Mouse (Mus musculus): ENCODE results near the gene Fxyd6. TPM values are rescaled to one million over a fixed set of nuclear protein-coding genes. Genes with fewer than 3 reads are reported as not detected.

Fxyd6 gene
- polyA plus RNA-seq, 1 experiment, result 18.9 TPM

DNA sequence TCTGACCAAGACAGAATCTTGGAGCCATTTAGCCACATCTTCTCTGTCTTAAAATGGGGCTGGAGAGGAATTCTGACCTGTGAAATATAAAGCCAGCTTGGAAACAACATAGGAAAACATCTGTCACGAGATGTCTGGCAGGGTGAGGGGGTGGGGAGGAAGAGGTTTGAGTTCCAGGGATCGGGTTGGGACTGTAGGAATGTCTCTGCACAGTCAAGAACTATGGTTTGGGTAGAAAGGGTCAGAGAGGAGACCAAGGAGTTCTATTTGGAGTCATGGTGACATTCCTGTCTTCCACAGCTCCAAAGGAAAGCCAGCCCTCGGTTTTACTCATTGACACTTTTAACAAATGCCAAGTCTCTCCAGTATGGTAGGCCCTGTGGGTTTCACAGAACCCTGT, 3.9 kb downstream of the Fxyd6 start:
- no peak for TF ChIP-seq CTCF (IDR thresholded peaks at IDR 0.05; ENCODE audit: extremely low read depth, insufficient read length, insufficient replicate concordance, low read depth, low read length)
- TF ChIP-seq POLR2A (IDR thresholded peaks at IDR 0.05; ENCODE audit: low read depth, low read length), result no peak
- Histone ChIP-seq H3K4me3 (ENCODE audit: low read depth, low read length) (no peak overlapping the region), H3K36me3 (ENCODE audit: control insufficient read depth, insufficient read depth, low read length) (no peaks in the 10 kb centered on the region), H3K27ac (ENCODE audit: insufficient read depth, low read depth, low read length) (no peak overlapping the region), H3K27me3 (ENCODE audit: control insufficient read depth, insufficient read depth, low read length) (peaks cover 10% of the 10 kb centered on the region), H3K4me1 (ENCODE audit: control insufficient read depth, insufficient read depth, insufficient read length, low read length) (no peaks in the 10 kb centered on the region)
- 64% methylated on average over 3 of the region's 3 CpGs for WGBS

GRCm38 (mm10) chr9:45374988-45375502, 5.1 kb downstream of the Fxyd6 start:
- WGBS, result 86% methylated on average over 6 of the region's 6 CpGs
- Histone ChIP-seq H3K27ac (ENCODE audit: insufficient read depth, low read depth, low read length) (no peak overlapping the region), H3K27me3 (ENCODE audit: control insufficient read depth, insufficient read depth, low read length) (peaks cover 8% of the 10 kb centered on the region), H3K4me1 (ENCODE audit: control insufficient read depth, insufficient read depth, insufficient read length, low read length) (no peaks in the 10 kb centered on the region), H3K36me3 (ENCODE audit: control insufficient read depth, insufficient read depth, low read length) (no peaks in the 10 kb centered on the region), H3K4me3 (ENCODE audit: low read depth, low read length) (no peak overlapping the region)
- TF ChIP-seq POLR2A (IDR thresholded peaks at IDR 0.05; ENCODE audit: low read depth, low read length) (no peak), CTCF (IDR thresholded peaks at IDR 0.05; ENCODE audit: extremely low read depth, insufficient read length, insufficient replicate concordance, low read depth, low read length) (no peak)

- no peaks in the 10 kb centered on the region for H3K4me1 ChIP-seq (ENCODE audit: control insufficient read depth, insufficient read depth, insufficient read length, low read length)
- H3K36me3 ChIP-seq (ENCODE audit: control insufficient read depth, insufficient read depth, low read length), result no peaks in the 10 kb centered on the region
- no peak overlapping the region for H3K4me3 ChIP-seq (ENCODE audit: low read depth, low read length)
- H3K27ac ChIP-seq (ENCODE audit: insufficient read depth, low read depth, low read length), result no peak overlapping the region
- 35% methylated on average over 4 of the region's 4 CpGs for whole genome bisulfite sequencing
- TF ChIP-seq CTCF (IDR thresholded peaks at IDR 0.05; ENCODE audit: extremely low read depth, insufficient read length, insufficient replicate concordance, low read depth, low read length) (no peak), POLR2A (IDR thresholded peaks at IDR 0.05; ENCODE audit: low read depth, low read length) (no peak)
- H3K27me3 ChIP-seq (ENCODE audit: control insufficient read depth, insufficient read depth, low read length), result no peaks in the 10 kb centered on the region
Measured at GRCm38 (mm10) chr9:45376427-45376826, 6.4 kb downstream of the Fxyd6 start.

- no peak for TF ChIP-seq POLR2A (IDR thresholded peaks at IDR 0.05; ENCODE audit: low read depth, low read length)
- TF ChIP-seq CTCF (IDR thresholded peaks at IDR 0.05; ENCODE audit: extremely low read depth, insufficient read length, insufficient replicate concordance, low read depth, low read length), result no peak
- H3K4me3 ChIP-seq (ENCODE audit: low read depth, low read length), result no peak overlapping the region
- H3K36me3 ChIP-seq (ENCODE audit: control insufficient read depth, insufficient read depth, low read length), result no peaks in the 10 kb centered on the region
- no peaks in the 10 kb centered on the region for H3K4me1 ChIP-seq (ENCODE audit: control insufficient read depth, insufficient read depth, insufficient read length, low read length)
- H3K27ac ChIP-seq (ENCODE audit: insufficient read depth, low read depth, low read length), result no peak overlapping the region
- no peaks in the 10 kb centered on the region for H3K27me3 ChIP-seq (ENCODE audit: control insufficient read depth, insufficient read depth, low read length)
- WGBS, result 24% methylated on average over 2 of the region's 2 CpGs
Measured at GRCm38 (mm10) chr9:45376883-45377282, 6.9 kb downstream of the Fxyd6 start.

GRCm38 (mm10) chr9:45380411-45381251, 10.6 kb downstream of the Fxyd6 start:
- Histone ChIP-seq H3K27ac (ENCODE audit: insufficient read depth, low read depth, low read length) (no peak overlapping the region), H3K36me3 (ENCODE audit: control insufficient read depth, insufficient read depth, low read length) (no peaks in the 10 kb centered on the region), H3K27me3 (ENCODE audit: control insufficient read depth, insufficient read depth, low read length) (no peaks in the 10 kb centered on the region), H3K4me1 (ENCODE audit: control insufficient read depth, insufficient read depth, insufficient read length, low read length) (no peaks in the 10 kb centered on the region), H3K4me3 (ENCODE audit: low read depth, low read length) (no peak overlapping the region)
- WGBS, result 55% methylated on average over 10 of the region's 10 CpGs
- no peak for TF ChIP-seq CTCF (IDR thresholded peaks at IDR 0.05; ENCODE audit: extremely low read depth, insufficient read length, insufficient replicate concordance, low read depth, low read length)
- TF ChIP-seq POLR2A (IDR thresholded peaks at IDR 0.05; ENCODE audit: low read depth, low read length), result no peak

- Histone ChIP-seq H3K27ac (ENCODE audit: insufficient read depth, low read depth, low read length) (no peak overlapping the region), H3K4me1 (ENCODE audit: control insufficient read depth, insufficient read depth, insufficient read length, low read length) (no peaks in the 10 kb centered on the region), H3K4me3 (ENCODE audit: low read depth, low read length) (no peak overlapping the region), H3K27me3 (ENCODE audit: control insufficient read depth, insufficient read depth, low read length) (no peaks in the 10 kb centered on the region), H3K36me3 (ENCODE audit: control insufficient read depth, insufficient read depth, low read length) (no peaks in the 10 kb centered on the region)
- 60% methylated on average over 5 of the region's 5 CpGs for WGBS
- TF ChIP-seq CTCF (IDR thresholded peaks at IDR 0.05; ENCODE audit: extremely low read depth, insufficient read length, insufficient replicate concordance, low read depth, low read length) (no peak), POLR2A (IDR thresholded peaks at IDR 0.05; ENCODE audit: low read depth, low read length) (no peak)
Measured at GRCm38 (mm10) chr9:45382336-45382735, 12.4 kb downstream of the Fxyd6 start.

DNA sequence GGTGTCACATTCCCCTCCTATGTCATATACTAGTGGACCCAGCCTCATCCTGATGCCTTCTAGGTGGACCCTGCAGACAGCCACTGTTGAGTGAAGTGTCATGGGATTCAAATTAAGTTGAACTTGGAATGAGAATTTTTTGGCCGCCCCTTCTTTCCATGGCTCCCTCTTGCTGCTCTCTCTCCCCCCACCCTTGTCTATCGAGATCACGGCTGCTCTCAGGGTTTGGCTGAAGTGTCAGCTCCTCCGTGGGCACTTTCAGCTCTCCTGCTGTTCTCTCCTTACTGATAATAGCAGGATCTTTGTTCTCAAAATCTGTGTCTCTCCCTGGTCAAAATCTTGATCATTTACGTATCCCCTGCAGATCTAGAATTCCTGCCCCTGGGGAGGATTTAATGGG, 12.8 kb downstream of the Fxyd6 start:
- TF ChIP-seq CTCF (IDR thresholded peaks at IDR 0.05; ENCODE audit: extremely low read depth, insufficient read length, insufficient replicate concordance, low read depth, low read length), result no peak
- no peak for TF ChIP-seq POLR2A (IDR thresholded peaks at IDR 0.05; ENCODE audit: low read depth, low read length)
- WGBS, result 81% methylated on average over 5 of the region's 5 CpGs

More for the DNA sequence above, 12.8 kb downstream of the Fxyd6 start:
- Histone ChIP-seq H3K27ac (ENCODE audit: insufficient read depth, low read depth, low read length) (no peak overlapping the region), H3K4me1 (ENCODE audit: control insufficient read depth, insufficient read depth, insufficient read length, low read length) (no peaks in the 10 kb centered on the region), H3K36me3 (ENCODE audit: control insufficient read depth, insufficient read depth, low read length) (no peaks in the 10 kb centered on the region), H3K27me3 (ENCODE audit: control insufficient read depth, insufficient read depth, low read length) (no peaks in the 10 kb centered on the region), H3K4me3 (ENCODE audit: low read depth, low read length) (no peak overlapping the region)

Data from small intestine, adult 2 months (tissue).